Mouse (Mus musculus) kidney, postnatal 4 days (tissue): Measurements from ENCODE around the gene Adamts6.

Experiments used
- DNase-seq, 2 experiments: peaks; one replicate each; pipeline ENCODE4 v3.0.0; 2021; ENCODE audit warnings: mixed read lengths in 2 of 2

Adamts6 gene

GRCm38 (mm10) chr13:104287366-104288225 lies at the start of gene Adamts6:
Adamts6 (plus strand) TSS chr13:104287835.
- peak; percentile 22 to 50 for DNase-seq

GRCm38 (mm10) chr13:104258997-104259396 lies 28.6 kb upstream of the Adamts6 start:
- DNase-seq = no peak

GRCm38 (mm10) chr13:104285031-104285431 lies 2.6 kb upstream of the Adamts6 start:
- peak in 1 of 2 experiments; percentile 12 for DNase-seq

GRCm38 (mm10) chr13:104285737-104286311 lies 1.8 kb upstream of the Adamts6 start:
- DNase-seq = peak; percentile 18 to 51

- DNase-seq = no peak
These were observed 1.3 kb upstream of the Adamts6 start for GRCm38 (mm10) chr13:104286336-104286735.

- peak; percentile 86 to 91 for DNase-seq
These were observed 732 bp upstream of the Adamts6 start for GRCm38 (mm10) chr13:104286897-104287309.

- DNase-seq = peak; percentile 77 to 82
These were observed 708 bp downstream of the Adamts6 start for GRCm38 (mm10) chr13:104288226-104288859.

- DNase-seq = no peak
These were observed 1.5 kb downstream of the Adamts6 start for GRCm38 (mm10) chr13:104289176-104289575.

GRCm38 (mm10) chr13:104295472-104295871 lies 7.8 kb downstream of the Adamts6 start:
- no peak for DNase-seq

- DNase-seq = no peak
These were observed 41.7 kb downstream of the Adamts6 start for GRCm38 (mm10) chr13:104329336-104329735.

GRCm38 (mm10) chr13:104329742-104330141 lies 42.1 kb downstream of the Adamts6 start:
- DNase-seq = no peak

GRCm38 (mm10) chr13:104352590-104352989 lies 65.0 kb downstream of the Adamts6 start:
- DNase-seq = peak in 1 of 2 experiments; percentile 3

- peak; percentile 71 to 74 for DNase-seq
These were observed 106.1 kb downstream of the Adamts6 start for GRCm38 (mm10) chr13:104393427-104394356.

GRCm38 (mm10) chr13:104397814-104398213 lies 110.2 kb downstream of the Adamts6 start:
- DNase-seq = peak; percentile 29 to 36

- DNase-seq = no peak
These were observed 145.1 kb downstream of the Adamts6 start for GRCm38 (mm10) chr13:104432734-104433133.

- no peak for DNase-seq
These were observed 154.9 kb downstream of the Adamts6 start for GRCm38 (mm10) chr13:104442559-104442958.

GRCm38 (mm10) chr13:104445437-104445836 lies 157.8 kb downstream of the Adamts6 start:
- DNase-seq = no peak

- peak in 1 of 2 experiments; percentile 11 for DNase-seq
These were observed 159.3 kb downstream of the Adamts6 start for GRCm38 (mm10) chr13:104446974-104447373.

GRCm38 (mm10) chr13:104447470-104447869 lies 159.8 kb downstream of the Adamts6 start:
- DNase-seq = no peak

GRCm38 (mm10) chr13:104448349-104448748 lies 160.7 kb downstream of the Adamts6 start:
- DNase-seq = no peak

- no peak for DNase-seq
These were observed 165.8 kb downstream of the Adamts6 start for GRCm38 (mm10) chr13:104453271-104453974.

GRCm38 (mm10) chr13:104460287-104460686 lies 172.7 kb downstream of the Adamts6 start:
- DNase-seq = no peak
